Mouse (Mus musculus) brain, embryonic 14.5 days (tissue): ENCODE measurements at regions not wholly inside any gene's neighbourhood (a gene's known extent, or its start where the extent isn't known, plus 50 kb on each side); places are given as distances from the start of the nearest gene placed in this dataset.

Experiments
- CTCF ChIP-seq: fragments of 200-500 bp; IDR thresholded peaks from 2 replicates; pipeline ENCODE4 v1.5.1; 2012; ENCODE audit warnings: inconsistent platforms, mild to moderate bottlenecking, moderate library complexity, borderline replicate concordance; ENCODE audit not compliant: insufficient read depth, insufficient read length; ENCODE audit errors: extremely low read depth
- POLR2A ChIP-seq: fragments of 200-500 bp; IDR thresholded peaks from 2 replicates; pipeline ENCODE4 v1.6.1; 2012; ENCODE audit warnings: mild to moderate bottlenecking, inconsistent platforms, borderline replicate concordance; ENCODE audit not compliant: poor library complexity, insufficient read depth, insufficient read length, severe bottlenecking; ENCODE audit errors: extremely low read depth

- no peak for TF ChIP-seq CTCF
- TF ChIP-seq POLR2A, result no peak
Measured at GRCm38 (mm10) chr3:78863005-78863404, 423.3 kb downstream of the Rapgef2 start.
